Mouse (Mus musculus): ENCODE measurements around the gene Cfap54. TPM values are rescaled to one million over a fixed set of nuclear protein-coding genes. Genes with fewer than 3 reads are reported as not detected.

The Cfap54 gene
- polyA plus RNA-seq, 1 experiment from 2014 or later: 3.3 TPM

- Histone ChIP-seq H3K27me3 (ENCODE audit: control insufficient read depth, insufficient read depth, low read length) (no peaks in the 10 kb centered on the region), H3K4me3 (ENCODE audit: low read depth, low read length) (no peak overlapping the region), H3K4me1 (ENCODE audit: control insufficient read depth, insufficient read depth, low read length) (no peaks in the 10 kb centered on the region), H3K9me3 (ENCODE audit: control insufficient read depth, low read length) (no peaks in the 10 kb centered on the region), H3K4me2 (ENCODE audit: low read depth, low read length) (no peak overlapping the region), H3K36me3 (ENCODE audit: control insufficient read depth, insufficient read depth, low read length) (no peaks in the 10 kb centered on the region), H3K9ac (replicated peaks; ENCODE audit: low read depth, low read length) (no peak overlapping the region), H3K27ac (ENCODE audit: low read depth, low read length) (no peak overlapping the region)
- WGBS: 52% methylated on average over 12 of the region's 12 CpGs
- ATAC-seq (ENCODE audit: low read depth): no peak; the same call in 1 of the 2 replicates
Observed at GRCm38 (mm10) chr10:93122399-93123184, 41.2 kb upstream of the Cfap54 start.

DNA sequence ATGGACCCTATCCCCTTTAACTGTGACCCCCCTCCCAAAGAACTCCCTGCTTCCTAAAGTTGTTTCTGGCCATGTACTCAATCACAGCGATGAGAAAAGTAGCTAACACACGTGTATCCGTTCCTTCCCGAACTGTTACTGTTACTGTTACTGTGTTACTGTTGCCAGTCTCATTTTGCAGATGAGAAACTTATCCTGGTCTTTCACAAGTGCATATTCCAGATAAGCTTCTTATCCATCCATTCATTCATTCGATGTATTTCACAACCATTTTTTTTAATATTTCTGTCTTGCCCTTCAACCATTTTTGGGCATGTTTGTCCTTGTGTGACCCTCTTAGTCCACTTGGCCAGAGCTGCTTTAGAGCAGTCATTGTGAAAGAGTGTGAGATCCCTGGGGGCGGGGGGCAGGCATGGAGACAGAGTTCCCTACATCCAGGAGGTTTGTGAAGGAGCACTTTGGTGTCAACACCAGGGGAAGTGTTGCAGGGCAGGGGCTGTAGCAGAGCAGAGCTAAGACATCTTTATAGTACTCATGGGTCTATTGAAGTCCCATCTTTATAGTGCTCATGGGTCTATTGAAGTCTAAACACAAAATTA is 39.9 kb upstream of the Cfap54 start:
- no peaks in the 10 kb centered on the region for H3K27me3 ChIP-seq (ENCODE audit: control insufficient read depth, insufficient read depth, low read length)
- no peaks in the 10 kb centered on the region for H3K36me3 ChIP-seq (ENCODE audit: control insufficient read depth, insufficient read depth, low read length)
- no peak overlapping the region for H3K9ac ChIP-seq (replicated peaks; ENCODE audit: low read depth, low read length)
- H3K4me1 ChIP-seq (ENCODE audit: control insufficient read depth, insufficient read depth, low read length): no peaks in the 10 kb centered on the region
- no peak overlapping the region for H3K4me2 ChIP-seq (ENCODE audit: low read depth, low read length)
- H3K27ac ChIP-seq (ENCODE audit: low read depth, low read length): no peak overlapping the region
- no peak overlapping the region for H3K4me3 ChIP-seq (ENCODE audit: low read depth, low read length)
- no peaks in the 10 kb centered on the region for H3K9me3 ChIP-seq (ENCODE audit: control insufficient read depth, low read length)
- ATAC-seq (ENCODE audit: low read depth): no peak
- 94% methylated on average over 6 of the region's 6 CpGs for WGBS

DNA sequence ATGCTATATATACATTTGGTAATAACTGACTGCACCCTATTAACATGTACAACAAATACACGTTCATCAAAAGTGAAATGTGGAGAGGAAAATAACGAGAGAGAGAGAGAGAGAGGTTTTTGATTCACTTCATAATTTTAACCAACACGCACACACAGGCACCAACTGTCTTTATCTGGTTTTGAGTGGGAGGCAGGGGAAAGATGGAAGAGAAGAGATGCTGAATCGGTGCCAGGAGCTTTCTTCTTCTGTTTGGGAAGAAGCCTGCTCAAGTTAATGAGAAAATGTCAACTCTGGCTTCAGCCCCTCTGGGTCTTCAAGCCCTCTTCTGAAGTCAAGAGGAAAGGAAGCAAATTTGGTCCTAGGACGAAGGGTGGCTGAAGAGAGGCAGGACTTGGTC is 38.4 kb upstream of the Cfap54 start:
- Histone ChIP-seq H3K27ac (ENCODE audit: low read depth, low read length) (peak overlapping the region; percentile 22; the same call in 1 of the 2 replicates), H3K9ac (replicated peaks; ENCODE audit: low read depth, low read length) (no peak overlapping the region), H3K4me1 (ENCODE audit: control insufficient read depth, insufficient read depth, low read length) (no peaks in the 10 kb centered on the region), H3K36me3 (ENCODE audit: control insufficient read depth, insufficient read depth, low read length) (no peaks in the 10 kb centered on the region), H3K4me2 (ENCODE audit: low read depth, low read length) (no peak overlapping the region), H3K9me3 (ENCODE audit: control insufficient read depth, low read length) (no peaks in the 10 kb centered on the region), H3K27me3 (ENCODE audit: control insufficient read depth, insufficient read depth, low read length) (no peaks in the 10 kb centered on the region), H3K4me3 (ENCODE audit: low read depth, low read length) (no peak overlapping the region)
- WGBS: 70% methylated on average over 5 of the region's 5 CpGs
- no peak for ATAC-seq (ENCODE audit: low read depth)

GRCm38 (mm10) chr10:93116636-93117035 is 35.2 kb upstream of the Cfap54 start:
- no peaks in the 10 kb centered on the region for H3K36me3 ChIP-seq (ENCODE audit: control insufficient read depth, insufficient read depth, low read length)
- H3K4me3 ChIP-seq (ENCODE audit: low read depth, low read length): no peak overlapping the region
- no peak overlapping the region for H3K27ac ChIP-seq (ENCODE audit: low read depth, low read length)
- no peaks in the 10 kb centered on the region for H3K4me1 ChIP-seq (ENCODE audit: control insufficient read depth, insufficient read depth, low read length)
- H3K9me3 ChIP-seq (ENCODE audit: control insufficient read depth, low read length): no peaks in the 10 kb centered on the region
- ATAC-seq (ENCODE audit: low read depth): no peak
- H3K27me3 ChIP-seq (ENCODE audit: control insufficient read depth, insufficient read depth, low read length): no peaks in the 10 kb centered on the region
- H3K4me2 ChIP-seq (ENCODE audit: low read depth, low read length): no peak overlapping the region
- 90% methylated on average over 3 of the region's 3 CpGs for WGBS
- no peak overlapping the region for H3K9ac ChIP-seq (replicated peaks; ENCODE audit: low read depth, low read length)

DNA sequence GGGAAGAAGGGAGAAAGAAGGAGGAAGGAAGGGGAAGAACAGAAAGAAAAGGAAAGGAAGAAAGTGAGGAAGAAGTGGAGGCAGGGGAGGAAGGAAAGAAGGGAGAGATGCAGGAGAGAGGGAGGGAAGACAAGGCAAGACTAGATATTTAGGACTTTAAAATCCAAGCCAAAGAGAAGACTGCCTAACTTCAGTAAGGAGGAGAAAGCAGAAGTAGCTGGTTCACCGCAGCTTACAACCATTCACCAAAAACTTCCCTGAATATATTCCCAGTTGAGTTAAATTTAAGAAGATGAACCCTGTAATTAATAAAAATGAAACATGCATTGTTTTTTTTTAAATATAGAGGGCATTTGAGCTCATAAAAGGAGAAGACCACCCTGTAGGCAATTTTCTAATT is 34.3 kb upstream of the Cfap54 start:
- Histone ChIP-seq H3K4me1 (ENCODE audit: control insufficient read depth, insufficient read depth, low read length) (no peaks in the 10 kb centered on the region), H3K27me3 (ENCODE audit: control insufficient read depth, insufficient read depth, low read length) (no peaks in the 10 kb centered on the region), H3K36me3 (ENCODE audit: control insufficient read depth, insufficient read depth, low read length) (no peaks in the 10 kb centered on the region), H3K4me3 (ENCODE audit: low read depth, low read length) (no peak overlapping the region), H3K4me2 (ENCODE audit: low read depth, low read length) (no peak overlapping the region), H3K9me3 (ENCODE audit: control insufficient read depth, low read length) (no peaks in the 10 kb centered on the region), H3K27ac (ENCODE audit: low read depth, low read length) (no peak overlapping the region), H3K9ac (replicated peaks; ENCODE audit: low read depth, low read length) (no peak overlapping the region)
- no peak for ATAC-seq (ENCODE audit: low read depth)
- WGBS: 100% methylated on average over 1 of the region's 1 CpGs

- no peaks in the 10 kb centered on the region for H3K27me3 ChIP-seq (ENCODE audit: control insufficient read depth, insufficient read depth, low read length)
- no peak for ATAC-seq (ENCODE audit: low read depth)
- H3K9ac ChIP-seq (replicated peaks; ENCODE audit: low read depth, low read length): no peak overlapping the region
- no peak overlapping the region for H3K4me3 ChIP-seq (ENCODE audit: low read depth, low read length)
- H3K27ac ChIP-seq (ENCODE audit: low read depth, low read length): no peak overlapping the region
- WGBS: 70% methylated on average over 1 of the region's 1 CpGs
- no peaks in the 10 kb centered on the region for H3K4me1 ChIP-seq (ENCODE audit: control insufficient read depth, insufficient read depth, low read length)
- H3K36me3 ChIP-seq (ENCODE audit: control insufficient read depth, insufficient read depth, low read length): no peaks in the 10 kb centered on the region
- no peak overlapping the region for H3K4me2 ChIP-seq (ENCODE audit: low read depth, low read length)
- no peaks in the 10 kb centered on the region for H3K9me3 ChIP-seq (ENCODE audit: control insufficient read depth, low read length)
Observed at GRCm38 (mm10) chr10:93114782-93115181, 33.4 kb upstream of the Cfap54 start.

GRCm38 (mm10) chr10:93113968-93114367 is 32.5 kb upstream of the Cfap54 start:
- no peak for ATAC-seq (ENCODE audit: low read depth)
- WGBS: 95% methylated on average over 8 of the region's 8 CpGs
- Histone ChIP-seq H3K4me2 (ENCODE audit: low read depth, low read length) (no peak overlapping the region), H3K9me3 (ENCODE audit: control insufficient read depth, low read length) (no peaks in the 10 kb centered on the region), H3K27me3 (ENCODE audit: control insufficient read depth, insufficient read depth, low read length) (no peaks in the 10 kb centered on the region), H3K9ac (replicated peaks; ENCODE audit: low read depth, low read length) (no peak overlapping the region), H3K27ac (ENCODE audit: low read depth, low read length) (no peak overlapping the region), H3K4me3 (ENCODE audit: low read depth, low read length) (no peak overlapping the region), H3K36me3 (ENCODE audit: control insufficient read depth, insufficient read depth, low read length) (no peaks in the 10 kb centered on the region), H3K4me1 (ENCODE audit: control insufficient read depth, insufficient read depth, low read length) (no peaks in the 10 kb centered on the region)

DNA sequence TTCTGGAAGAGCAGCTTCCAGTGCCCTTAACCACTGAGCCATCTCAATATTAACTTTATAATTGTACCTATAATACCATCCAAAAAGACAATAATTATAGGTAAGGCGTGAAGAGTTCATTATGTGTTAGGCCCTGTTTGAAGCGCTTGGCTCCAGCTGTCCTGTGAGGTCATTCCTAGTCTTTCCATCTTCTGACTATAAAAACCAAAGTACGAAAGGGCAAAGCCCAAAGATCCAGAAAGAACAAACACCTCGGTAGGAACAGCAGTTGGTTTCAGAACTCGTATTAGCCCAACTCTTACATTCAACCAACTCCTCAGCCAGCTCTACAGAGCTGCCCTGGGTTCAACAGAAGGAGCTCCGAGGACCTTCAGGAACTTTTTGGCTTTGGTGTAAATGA is 30.6 kb upstream of the Cfap54 start:
- no peaks in the 10 kb centered on the region for H3K9me3 ChIP-seq (ENCODE audit: control insufficient read depth, low read length)
- H3K9ac ChIP-seq (replicated peaks; ENCODE audit: low read depth, low read length): no peak overlapping the region
- no peaks in the 10 kb centered on the region for H3K36me3 ChIP-seq (ENCODE audit: control insufficient read depth, insufficient read depth, low read length)
- no peak overlapping the region for H3K27ac ChIP-seq (ENCODE audit: low read depth, low read length)
- WGBS: 92% methylated on average over 6 of the region's 6 CpGs
- H3K27me3 ChIP-seq (ENCODE audit: control insufficient read depth, insufficient read depth, low read length): no peaks in the 10 kb centered on the region
- no peak overlapping the region for H3K4me3 ChIP-seq (ENCODE audit: low read depth, low read length)
- no peaks in the 10 kb centered on the region for H3K4me1 ChIP-seq (ENCODE audit: control insufficient read depth, insufficient read depth, low read length)
- no peak overlapping the region for H3K4me2 ChIP-seq (ENCODE audit: low read depth, low read length)
- ATAC-seq (ENCODE audit: low read depth): no peak

DNA sequence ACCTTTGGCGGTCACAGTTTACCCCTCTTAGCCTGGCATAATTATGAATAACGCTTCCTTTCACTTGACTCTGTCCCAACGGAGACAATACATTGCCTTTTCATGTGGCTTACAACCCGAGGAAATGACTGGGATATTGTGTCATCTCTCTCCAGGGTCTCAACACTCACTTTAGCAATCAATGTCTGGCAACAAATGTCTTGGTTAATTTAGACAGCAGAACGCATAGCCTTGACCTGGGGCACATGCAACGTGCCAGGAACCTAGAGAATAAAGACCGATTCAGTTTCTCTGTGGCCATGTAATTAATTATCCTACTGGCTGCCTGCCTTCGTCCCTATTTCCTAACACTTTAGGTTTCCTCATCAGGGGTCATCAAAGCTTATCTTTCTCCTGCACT is 30.0 kb upstream of the Cfap54 start:
- WGBS: 40% methylated on average over 8 of the region's 8 CpGs
- Histone ChIP-seq H3K9ac (replicated peaks; ENCODE audit: low read depth, low read length) (no peak overlapping the region), H3K4me3 (ENCODE audit: low read depth, low read length) (no peak overlapping the region), H3K9me3 (ENCODE audit: control insufficient read depth, low read length) (no peaks in the 10 kb centered on the region), H3K4me1 (ENCODE audit: control insufficient read depth, insufficient read depth, low read length) (no peaks in the 10 kb centered on the region), H3K27ac (ENCODE audit: low read depth, low read length) (no peak overlapping the region), H3K36me3 (ENCODE audit: control insufficient read depth, insufficient read depth, low read length) (no peaks in the 10 kb centered on the region), H3K4me2 (ENCODE audit: low read depth, low read length) (no peak overlapping the region), H3K27me3 (ENCODE audit: control insufficient read depth, insufficient read depth, low read length) (no peaks in the 10 kb centered on the region)
- ATAC-seq (ENCODE audit: low read depth): no peak
